Mouse (Mus musculus): Measurements from ENCODE around the gene Hccs. TPM values are rescaled to one million over a fixed set of nuclear protein-coding genes. Genes with fewer than 3 reads are reported as not detected.

Hccs gene
- total and polyA plus RNA-seq, 3 experiments = 21.7 to 87.8 (median 40.0) TPM

DNA sequence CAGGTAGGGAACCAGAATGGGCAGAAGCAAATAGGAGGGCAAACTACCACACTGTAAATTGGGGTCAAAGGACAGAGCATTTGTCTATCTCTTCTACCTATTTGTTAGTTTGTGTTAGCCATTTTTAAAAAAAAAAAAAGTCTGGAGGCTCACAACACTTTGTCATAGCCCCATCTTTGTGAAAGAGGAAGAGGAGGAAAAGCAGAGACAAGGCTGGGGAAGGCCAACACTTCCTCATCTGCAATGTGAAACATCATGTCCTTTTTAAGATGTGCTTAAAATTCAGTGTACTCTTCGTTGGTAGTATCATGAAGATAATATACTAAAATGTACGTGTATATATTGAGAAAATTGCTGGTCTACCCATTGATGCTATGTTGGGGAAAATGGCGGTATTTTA, 59.1 kb downstream of the Hccs start:
- in situ Hi-C loops (cut with MboI; ENCODE audit: low pct_ligation_motif_present, low pct_unique_long_range_greater_than_20kb, low sequenced_read_pairs) = no loop called here

DNA sequence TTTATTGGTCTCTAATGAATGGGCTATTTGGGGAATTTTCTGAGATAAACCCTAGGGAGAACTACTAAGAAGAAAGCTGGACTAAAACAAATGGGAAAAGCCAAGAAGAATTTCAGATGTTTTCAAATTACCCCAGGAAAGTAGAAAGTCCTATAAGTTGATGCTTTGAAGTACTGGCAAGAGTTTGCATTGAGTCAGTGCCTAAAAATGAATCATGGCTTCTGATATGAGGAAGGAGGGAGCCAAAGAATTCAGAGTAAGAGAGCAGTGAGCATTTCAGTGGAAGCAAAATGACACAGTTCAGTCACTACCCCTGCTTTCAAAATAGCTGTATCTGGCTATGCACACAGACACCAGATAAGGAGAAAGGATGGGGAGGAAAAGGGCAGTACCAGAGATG, 63.4 kb downstream of the Hccs start:
- Histone ChIP-seq H3K36me3 (replicated peaks in 1 of 2; ENCODE audit: control insufficient read depth in 1 of 2, insufficient read depth in 1 of 2, low read length in 1 of 2) (no peaks in the 10 kb centered on the region), H3K9me3 (replicated peaks; ENCODE audit: low read length) (no peaks in the 10 kb centered on the region), H3K4me2 (ENCODE audit: insufficient read depth, low read depth, poor library complexity, severe bottlenecking) (no peak overlapping the region), H3K9ac (ENCODE audit: insufficient read depth, low read depth) (no peak overlapping the region), H3K79me2 (replicated peaks; ENCODE audit: control insufficient read depth, extremely low read depth, insufficient read depth, poor library complexity, severe bottlenecking) (no peaks in the 10 kb centered on the region), H3K27ac (ENCODE audit: insufficient read depth, low read depth) (no peak overlapping the region), H3K4me3 (replicated peaks in 1 of 3; ENCODE audit: low read depth in 2 of 3, low read length in 2 of 3, poor library complexity in 1 of 3) (no peak overlapping the region), H3K27me3 (replicated peaks) (no peaks in the 10 kb centered on the region), H3K4me1 (ENCODE audit: control insufficient read depth in 1 of 2, insufficient read depth in 2 of 2) (no peaks in the 10 kb centered on the region)
- no peak for TF ChIP-seq ZKSCAN1 (IDR thresholded peaks at IDR 0.05; ENCODE audit: borderline replicate concordance, low read depth, low read length)
- TF ChIP-seq ZMIZ1 (IDR thresholded peaks at IDR 0.05; ENCODE audit: low read depth, low read length) = no peak
- no peak for TF ChIP-seq USF2 (conservative IDR thresholded peaks at IDR 0.05; ENCODE audit: low read depth, low read length)
- TF ChIP-seq NELFE (IDR thresholded peaks at IDR 0.05; ENCODE audit: low read depth, low read length) = no peak
- TF ChIP-seq E2F4 (IDR thresholded peaks at IDR 0.05; ENCODE audit: insufficient replicate concordance, low read depth, low read length) = no peak
- TF ChIP-seq RAD21 (IDR thresholded peaks at IDR 0.05; ENCODE audit: low read depth, low read length) = no peak
- no peak for TF ChIP-seq EP300 (IDR thresholded peaks at IDR 0.05; ENCODE audit: low read length)
- TF ChIP-seq HCFC1 (IDR thresholded peaks at IDR 0.05; ENCODE audit: low read depth, low read length) = no peak
- TF ChIP-seq ELF1 (IDR thresholded peaks at IDR 0.05; ENCODE audit: low read depth, low read length) = no peak
- TF ChIP-seq USF1 (IDR thresholded peaks at IDR 0.05; ENCODE audit: low read depth, low read length) = no peak
- in situ Hi-C loops (cut with MboI; ENCODE audit: low pct_ligation_motif_present, low pct_unique_long_range_greater_than_20kb, low sequenced_read_pairs) (no loop called here), dilution Hi-C loops (cut with MboI; ENCODE audit: extremely low pct_ligation_motif_present, extremely low pct_unique_long_range_greater_than_20kb, low sequenced_read_pairs) (no loop called here)
- DNase-seq (ENCODE audit: extremely low read depth) = no peak

More for the DNA sequence above, 59.1 kb downstream of the Hccs start:
- Histone ChIP-seq H3K4me1 (ENCODE audit: control insufficient read depth in 1 of 2, insufficient read depth in 2 of 2) (no peaks in the 10 kb centered on the region), H3K27me3 (replicated peaks) (no peaks in the 10 kb centered on the region), H3K27ac (ENCODE audit: insufficient read depth, low read depth) (no peak overlapping the region), H3K9me3 (replicated peaks; ENCODE audit: low read length) (no peaks in the 10 kb centered on the region), H3K36me3 (replicated peaks in 1 of 2; ENCODE audit: control insufficient read depth in 1 of 2, insufficient read depth in 1 of 2, low read length in 1 of 2) (no peaks in the 10 kb centered on the region), H3K4me3 (replicated peaks in 1 of 3; ENCODE audit: low read depth in 2 of 3, low read length in 2 of 3, poor library complexity in 1 of 3) (no peak overlapping the region), H3K4me2 (ENCODE audit: insufficient read depth, low read depth, poor library complexity, severe bottlenecking) (no peak overlapping the region), H3K9ac (ENCODE audit: insufficient read depth, low read depth) (no peak overlapping the region), H3K79me2 (replicated peaks; ENCODE audit: control insufficient read depth, extremely low read depth, insufficient read depth, poor library complexity, severe bottlenecking) (no peaks in the 10 kb centered on the region)
- dilution Hi-C loops (cut with MboI; ENCODE audit: extremely low pct_ligation_motif_present, extremely low pct_unique_long_range_greater_than_20kb, low sequenced_read_pairs) = no loop called here
- TF ChIP-seq MYC (IDR thresholded peaks at IDR 0.05; ENCODE audit: low read depth, low read length) (no peak), POLR2A (IDR thresholded peaks at IDR 0.05; ENCODE audit: low read depth, low read length) (no peak), ELF1 (IDR thresholded peaks at IDR 0.05; ENCODE audit: low read depth, low read length) (no peak), MEF2A (IDR thresholded peaks at IDR 0.05; ENCODE audit: borderline replicate concordance, low read depth, low read length) (no peak), PAX5 (IDR thresholded peaks at IDR 0.05; ENCODE audit: low read length) (no peak)
- DNase-seq (ENCODE audit: extremely low read depth) = no peak

DNA sequence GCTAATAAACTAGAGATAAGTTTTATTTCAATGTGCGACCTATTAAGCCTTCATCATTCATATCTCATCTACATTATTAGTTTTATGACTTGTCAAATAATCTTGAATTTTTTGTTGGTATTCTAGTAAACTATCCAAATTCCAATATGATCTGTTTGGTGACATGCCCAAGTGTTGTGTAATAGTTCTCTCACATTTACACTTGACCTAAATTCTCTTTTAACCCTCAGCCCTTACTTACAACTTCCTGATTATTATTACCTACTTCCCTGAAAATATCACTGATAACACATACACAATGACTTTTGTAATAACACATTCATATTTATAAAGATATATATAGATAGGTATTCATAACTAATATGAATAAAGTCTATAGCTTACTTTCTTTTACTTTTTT, 64.3 kb downstream of the Hccs start:
- in situ Hi-C loops (cut with MboI; ENCODE audit: low pct_ligation_motif_present, low pct_unique_long_range_greater_than_20kb, low sequenced_read_pairs) = no loop called here
- H3K4me1 ChIP-seq (ENCODE audit: control insufficient read depth in 1 of 2, insufficient read depth in 2 of 2) = no peaks in the 10 kb centered on the region
- no peak overlapping the region for H3K4me3 ChIP-seq (replicated peaks in 1 of 3; ENCODE audit: low read depth in 2 of 3, low read length in 2 of 3, poor library complexity in 1 of 3)

More for the DNA sequence above, 64.3 kb downstream of the Hccs start:
- TF ChIP-seq GABPA (IDR thresholded peaks at IDR 0.05; ENCODE audit: insufficient replicate concordance, low read depth, low read length) = no peak
- no peak for TF ChIP-seq USF2 (conservative IDR thresholded peaks at IDR 0.05; ENCODE audit: low read depth, low read length)
- no peak for TF ChIP-seq RAD21 (IDR thresholded peaks at IDR 0.05; ENCODE audit: low read depth, low read length)
- no peak for TF ChIP-seq UBTF (IDR thresholded peaks at IDR 0.05; ENCODE audit: low read depth, low read length)
- no peak for TF ChIP-seq IRF4 (IDR thresholded peaks at IDR 0.05; ENCODE audit: low read depth, low read length)
- no peak for TF ChIP-seq CHD1 (IDR thresholded peaks at IDR 0.05; ENCODE audit: low read depth, low read length)
- TF ChIP-seq TBP (conservative IDR thresholded peaks at IDR 0.05; ENCODE audit: low read depth, low read length) = no peak
- TF ChIP-seq TCF12 (IDR thresholded peaks at IDR 0.05; ENCODE audit: low read depth, low read length) = no peak
- no peak for TF ChIP-seq SIN3A (IDR thresholded peaks at IDR 0.05; ENCODE audit: low read length)
- TF ChIP-seq MAZ (IDR thresholded peaks at IDR 0.05; ENCODE audit: low read depth, low read length) = no peak
- no peak for TF ChIP-seq MYC (IDR thresholded peaks at IDR 0.05; ENCODE audit: low read depth, low read length)
- no peak for TF ChIP-seq USF1 (IDR thresholded peaks at IDR 0.05; ENCODE audit: low read depth, low read length)
- no peak for TF ChIP-seq ZNF384 (IDR thresholded peaks at IDR 0.05; ENCODE audit: low read depth, low read length)
- DNase-seq (ENCODE audit: extremely low read depth) = no peak
- Histone ChIP-seq H3K27ac (ENCODE audit: insufficient read depth, low read depth) (no peak overlapping the region), H3K9ac (ENCODE audit: insufficient read depth, low read depth) (no peak overlapping the region), H3K79me2 (replicated peaks; ENCODE audit: control insufficient read depth, extremely low read depth, insufficient read depth, poor library complexity, severe bottlenecking) (no peaks in the 10 kb centered on the region), H3K36me3 (replicated peaks in 1 of 2; ENCODE audit: control insufficient read depth in 1 of 2, insufficient read depth in 1 of 2, low read length in 1 of 2) (no peaks in the 10 kb centered on the region), H3K27me3 (replicated peaks) (no peaks in the 10 kb centered on the region), H3K9me3 (replicated peaks; ENCODE audit: low read length) (no peaks in the 10 kb centered on the region), H3K4me2 (ENCODE audit: insufficient read depth, low read depth, poor library complexity, severe bottlenecking) (no peak overlapping the region)
- dilution Hi-C loops (cut with MboI; ENCODE audit: extremely low pct_ligation_motif_present, extremely low pct_unique_long_range_greater_than_20kb, low sequenced_read_pairs) = no loop called here
